Mouse (Mus musculus) urinary bladder, postnatal 25 days (tissue): ENCODE measurements around the gene Enah.

Source experiments
- DNase-seq: peaks from one replicate; pipeline ENCODE4 v3.0.0; 2022; ENCODE audit warnings: low spot score

Enah gene

DNA sequence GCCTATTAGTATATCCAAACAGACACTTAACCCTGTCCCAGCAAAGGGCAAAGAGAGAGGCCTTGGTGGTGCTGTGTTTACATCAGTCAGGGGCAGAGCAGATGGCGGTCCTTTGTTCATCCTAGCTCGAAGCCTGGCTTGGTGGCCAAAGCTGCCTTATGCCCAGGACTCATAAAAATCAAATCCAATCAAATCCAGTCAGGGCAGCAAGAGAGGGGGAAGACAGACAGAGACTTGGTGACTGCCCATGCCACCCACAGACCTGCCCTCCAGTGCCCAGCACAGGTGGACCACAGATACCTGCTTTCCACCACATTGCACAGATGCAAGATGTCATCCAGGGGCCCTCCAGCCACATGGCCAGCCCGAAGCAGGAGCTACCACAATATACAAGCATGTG, 143.1 kb downstream of the Enah start:
- no peak for DNase-seq

DNA sequence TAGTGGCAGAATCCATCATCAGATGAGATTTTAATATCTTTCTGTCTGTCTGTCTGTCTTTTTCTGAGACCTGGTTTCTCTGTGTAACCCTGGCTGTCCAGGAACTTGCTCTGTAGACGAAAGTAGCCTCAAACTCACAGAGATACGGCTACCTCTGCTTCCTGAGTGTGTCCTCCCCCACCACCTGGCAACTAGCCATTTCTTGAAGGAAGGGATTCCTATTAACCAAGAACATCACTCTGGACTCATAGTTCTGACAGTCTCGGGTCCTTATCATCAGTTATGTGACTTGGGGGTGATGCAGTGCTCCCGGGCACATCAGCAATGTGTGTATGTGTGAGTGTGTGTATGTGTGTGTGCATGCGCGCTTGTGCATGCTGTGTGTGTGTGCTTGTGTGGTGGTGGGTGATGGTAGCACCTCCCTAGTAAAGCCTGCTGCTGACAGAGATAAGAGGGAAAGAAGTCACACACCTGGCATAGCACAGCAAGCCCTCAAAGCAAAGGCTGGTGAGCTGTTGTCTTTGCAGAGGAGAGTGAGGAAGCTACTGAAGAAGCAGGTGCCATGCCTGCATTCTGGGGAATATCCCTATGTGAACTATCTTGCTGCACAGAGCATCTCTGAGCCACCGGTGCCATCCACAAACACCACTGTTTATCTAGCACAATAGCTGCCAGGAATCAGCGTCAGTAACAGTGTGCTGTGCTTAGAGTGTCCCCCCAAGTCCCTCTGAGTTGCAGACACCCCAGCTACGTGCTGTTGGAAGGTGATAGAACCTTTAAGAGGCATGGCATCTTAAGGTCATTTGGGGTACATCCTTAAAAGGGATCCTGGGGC, 146.5 kb downstream of the Enah start:
- no peak for DNase-seq

DNA sequence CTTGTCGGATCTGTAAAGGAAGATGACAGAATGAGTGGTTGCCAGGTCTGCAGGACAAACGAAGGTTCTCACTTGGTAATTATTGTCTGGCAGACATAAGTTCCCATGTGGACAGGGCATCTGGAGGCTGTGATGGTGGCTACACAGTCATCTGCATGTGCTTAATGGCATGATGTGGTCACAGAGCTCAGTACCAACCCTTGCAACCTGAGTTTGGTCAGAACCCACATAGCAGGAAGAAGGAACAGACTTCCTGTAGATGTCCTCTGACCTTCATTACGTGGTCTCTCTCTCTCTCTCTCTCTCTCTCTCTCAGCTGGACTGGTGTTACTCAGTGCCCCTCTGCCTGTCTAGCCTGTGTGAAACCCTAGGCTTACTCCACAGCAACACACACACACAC, 147.2 kb downstream of the Enah start:
- DNase-seq: no peak

DNA sequence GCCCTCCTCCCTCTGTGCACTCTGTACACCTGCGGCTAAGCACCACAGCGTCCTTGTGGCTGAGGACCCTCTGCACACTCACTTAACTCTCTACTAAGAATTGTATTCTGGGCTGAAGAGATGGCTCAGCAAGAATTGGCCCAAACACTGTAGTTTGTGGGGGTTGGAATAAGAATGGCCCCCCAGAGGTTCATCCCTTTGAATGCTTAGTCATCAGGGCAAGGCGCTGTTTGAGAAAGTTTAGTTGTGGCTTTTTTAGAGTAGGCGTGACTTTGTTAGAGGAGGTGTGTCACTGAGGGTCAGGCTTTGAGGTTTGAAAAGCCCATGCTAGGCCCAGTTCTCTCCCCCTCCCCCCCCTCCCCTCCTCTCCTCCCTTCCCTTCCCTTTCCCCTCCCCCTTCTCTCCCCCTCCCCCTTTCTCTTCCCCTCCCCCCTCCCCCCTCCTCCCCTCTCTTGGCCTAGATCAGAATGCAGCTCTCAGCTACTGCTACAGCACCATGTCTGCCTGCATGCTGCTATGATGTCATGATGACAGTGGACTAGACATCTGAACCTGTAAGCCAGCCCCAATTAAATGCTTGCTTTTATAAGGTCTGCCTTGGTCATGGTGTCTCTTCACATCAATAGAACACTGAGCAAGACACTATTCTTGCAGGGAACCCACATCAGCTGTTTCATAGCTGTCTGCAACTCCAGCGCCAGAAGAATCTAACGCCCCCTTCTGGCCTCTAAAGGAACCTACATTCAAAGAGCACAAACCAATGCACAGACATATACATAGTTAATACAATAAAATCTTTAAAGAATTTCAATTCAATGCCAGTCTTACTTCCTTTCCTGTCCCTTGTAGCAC, 153.1 kb downstream of the Enah start:
- no peak for DNase-seq

DNA sequence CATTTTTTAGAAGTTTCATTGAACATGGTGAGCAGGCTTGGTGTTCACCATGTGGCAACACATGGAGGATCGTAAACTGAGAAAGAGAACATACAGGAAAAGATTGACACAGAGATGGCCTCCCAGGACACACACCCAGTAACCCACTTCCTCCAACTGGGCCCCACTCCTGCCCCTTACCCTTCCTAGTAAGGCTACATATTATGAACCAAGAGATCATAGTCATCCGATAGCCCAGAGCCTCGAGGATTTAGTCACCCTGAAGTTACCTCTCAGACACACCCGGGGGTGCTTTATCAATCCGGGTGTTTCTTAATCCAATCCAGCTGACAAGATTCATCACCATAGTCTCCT, 153.9 kb downstream of the Enah start:
- no peak for DNase-seq

DNA sequence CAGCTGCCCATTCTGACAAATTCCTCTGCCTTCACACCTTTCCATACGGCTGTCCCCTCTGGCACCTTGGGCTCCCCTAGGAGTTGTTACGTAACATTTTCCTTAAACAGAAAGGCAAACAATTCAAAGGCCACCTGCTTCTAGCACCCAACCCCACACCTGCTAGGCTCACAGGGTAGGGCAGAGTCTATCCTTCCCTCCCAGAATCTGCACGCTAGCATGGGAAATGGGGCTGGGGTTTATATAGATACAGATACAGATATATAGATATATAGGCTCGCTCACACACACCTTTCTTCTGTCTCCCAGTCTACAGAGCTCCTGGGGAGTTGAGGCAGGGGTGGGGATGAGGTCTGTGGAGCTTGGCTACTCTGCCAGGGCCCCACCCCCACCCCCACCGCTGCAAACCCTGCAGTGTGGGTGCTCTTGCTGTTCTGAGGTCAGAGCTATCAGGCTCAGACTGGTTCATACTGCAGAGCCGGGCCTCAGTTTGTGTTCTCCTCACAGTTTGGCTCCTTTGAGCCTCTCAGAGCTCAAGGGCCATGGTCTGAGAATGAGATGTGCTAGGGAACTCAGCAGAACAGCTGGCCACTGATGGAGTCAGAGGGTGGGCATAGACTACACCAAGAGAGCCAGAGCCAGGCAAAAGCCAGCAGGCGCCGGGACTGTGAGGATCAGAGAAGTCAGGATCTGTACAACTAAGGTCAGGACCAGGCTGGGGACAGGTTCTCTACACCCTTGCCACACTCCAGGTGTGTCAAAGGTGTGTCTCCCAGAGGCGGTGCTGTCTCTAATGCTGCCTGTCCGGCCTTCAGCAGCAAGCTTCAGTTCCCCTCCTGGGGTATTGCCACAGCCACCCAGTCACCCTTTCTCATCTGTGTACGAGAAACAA, 154.6 kb downstream of the Enah start:
- no peak for DNase-seq

DNA sequence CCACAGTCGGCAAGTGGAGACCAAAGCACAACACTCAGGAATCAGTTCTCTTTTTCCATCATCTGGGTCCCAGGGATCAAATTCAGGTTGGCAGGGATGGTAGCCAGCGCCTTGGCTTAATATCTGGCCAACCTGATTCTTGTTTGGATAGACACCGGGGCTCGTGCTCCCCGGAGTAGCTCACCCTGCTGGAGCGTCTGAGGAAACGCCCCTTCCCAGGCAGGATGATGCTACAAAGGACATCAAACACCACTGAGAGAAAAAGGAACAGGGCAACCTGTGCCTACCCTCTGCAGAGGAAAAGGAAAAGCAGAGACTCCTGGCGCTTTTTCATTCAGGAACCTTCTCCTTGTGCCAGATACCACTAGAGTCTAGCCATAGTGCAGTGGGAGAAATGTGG, 156.4 kb downstream of the Enah start:
- DNase-seq: no peak

DNA sequence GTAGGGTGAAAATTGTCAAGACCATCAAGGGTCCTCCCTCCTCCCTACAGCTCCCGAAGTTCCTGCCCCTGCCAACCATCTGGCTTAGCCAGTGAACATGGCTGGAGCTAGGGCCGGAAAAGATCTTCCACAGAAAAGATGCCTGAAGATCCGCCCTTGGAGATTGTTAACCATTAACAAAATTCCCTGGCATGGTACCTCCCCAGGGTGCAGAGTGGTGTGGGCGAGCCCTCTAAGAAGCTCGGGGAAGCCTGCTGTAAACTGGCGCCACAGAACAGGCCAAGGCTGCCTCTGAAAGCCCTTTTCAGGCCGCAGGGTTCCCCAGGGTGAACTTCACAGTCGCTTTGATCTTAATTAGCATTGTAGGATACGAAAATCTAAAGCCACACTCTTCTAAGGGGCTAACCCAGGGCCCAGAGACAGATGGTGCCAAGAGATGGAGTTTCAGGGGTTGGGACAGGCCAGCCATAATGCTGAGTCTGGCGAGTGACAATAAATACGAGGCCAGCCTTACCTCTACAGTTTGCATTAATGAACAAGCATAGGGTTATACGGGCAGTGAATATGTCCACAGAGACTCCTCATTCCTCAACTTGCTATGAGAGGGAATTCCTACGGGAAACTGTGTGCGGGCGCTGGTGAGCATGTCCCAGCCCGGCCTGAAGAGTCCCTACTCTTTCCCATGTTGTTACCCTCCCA, 157.0 kb downstream of the Enah start:
- no peak for DNase-seq

DNA sequence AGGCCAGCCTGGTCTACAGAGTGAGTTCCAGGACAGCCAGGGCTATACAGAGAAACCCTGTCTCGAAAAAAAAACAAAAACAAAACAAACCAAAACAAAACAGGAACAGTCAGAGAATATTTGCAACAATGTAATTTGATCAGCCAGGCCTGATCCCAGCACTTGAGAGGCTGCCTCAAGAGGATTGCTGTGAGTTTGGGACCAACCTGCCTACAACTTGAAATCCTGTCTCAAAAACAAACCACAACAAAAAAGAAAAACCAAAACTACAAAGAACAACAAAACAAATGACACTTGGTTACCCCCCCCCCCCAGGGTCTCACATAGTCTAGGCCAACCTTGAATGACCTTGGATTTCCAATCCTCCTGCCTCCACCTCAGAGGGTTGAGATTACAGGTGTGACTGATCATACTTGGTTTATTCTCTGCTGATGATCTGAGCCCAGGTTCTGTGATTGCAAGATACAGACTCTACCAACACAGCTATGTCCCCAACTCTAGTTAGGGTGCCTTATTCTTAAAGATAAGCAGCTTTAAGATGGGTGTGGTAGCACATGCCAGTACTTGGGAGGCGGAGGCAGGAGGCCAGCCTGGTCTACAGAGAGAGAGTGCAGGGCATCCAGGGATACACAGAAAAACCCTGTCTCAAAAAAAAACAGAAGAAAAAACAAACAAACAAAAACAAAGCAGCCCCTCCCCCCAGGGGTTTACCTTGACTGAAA, 158.4 kb downstream of the Enah start:
- DNase-seq: no peak

DNA sequence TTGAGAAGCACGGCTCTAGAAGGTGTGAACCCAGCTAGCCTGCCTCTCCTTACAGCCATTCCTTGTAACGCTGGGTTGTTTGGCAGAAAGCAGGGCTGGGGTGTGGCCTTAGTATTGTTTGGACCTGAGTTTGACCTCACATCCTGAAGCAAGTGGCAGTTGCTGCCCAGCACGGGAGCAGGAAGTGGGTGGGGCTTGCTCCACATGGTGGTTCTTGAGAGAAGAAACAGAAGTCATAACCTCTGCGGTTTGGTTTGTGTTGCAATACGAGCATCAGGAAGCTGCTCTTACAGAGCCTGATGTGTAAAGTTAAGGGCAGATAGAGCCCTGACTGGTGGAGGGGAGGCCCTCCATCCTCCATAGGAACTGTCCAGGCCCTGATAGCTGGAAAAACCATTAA, 159.1 kb downstream of the Enah start:
- DNase-seq: peak; percentile 50

DNA sequence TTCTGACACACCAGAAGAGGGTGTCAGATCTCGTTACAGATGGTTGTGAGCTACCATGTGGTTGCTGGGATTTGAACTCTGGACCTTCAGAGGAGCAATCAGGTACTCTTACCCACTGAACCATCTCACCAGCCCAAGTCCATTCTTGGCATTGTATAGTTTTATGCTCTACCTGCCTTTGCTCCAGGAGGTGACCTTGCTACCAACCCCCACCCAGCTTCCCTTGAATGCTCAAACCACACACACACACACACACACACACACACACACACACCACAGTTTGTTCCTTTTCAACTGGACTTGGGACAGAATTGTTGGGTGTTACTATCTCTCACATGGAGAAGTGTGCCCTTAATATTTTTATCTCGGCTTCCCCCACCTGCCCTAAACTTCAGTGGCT, 163.5 kb downstream of the Enah start:
- DNase-seq: no peak

DNA sequence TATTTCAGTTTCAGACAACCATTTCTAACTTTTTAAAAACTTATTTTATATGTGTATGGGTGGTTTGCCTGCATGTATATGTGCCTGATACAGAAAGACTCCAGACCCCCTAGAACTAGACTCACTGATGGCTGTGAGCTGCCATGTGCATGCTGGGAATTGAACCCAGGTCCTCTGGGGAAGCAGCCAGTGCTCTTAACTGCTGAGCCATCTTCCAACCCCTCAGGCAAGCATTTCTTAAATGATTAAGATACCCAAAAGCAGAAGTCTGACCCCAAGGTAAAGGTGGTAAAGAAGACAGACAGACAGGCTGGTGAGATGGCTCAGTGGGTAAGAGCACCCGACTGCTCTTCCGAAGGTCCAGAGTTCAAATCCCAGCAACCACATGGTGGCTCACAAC, 165.0 kb downstream of the Enah start:
- no peak for DNase-seq

DNA sequence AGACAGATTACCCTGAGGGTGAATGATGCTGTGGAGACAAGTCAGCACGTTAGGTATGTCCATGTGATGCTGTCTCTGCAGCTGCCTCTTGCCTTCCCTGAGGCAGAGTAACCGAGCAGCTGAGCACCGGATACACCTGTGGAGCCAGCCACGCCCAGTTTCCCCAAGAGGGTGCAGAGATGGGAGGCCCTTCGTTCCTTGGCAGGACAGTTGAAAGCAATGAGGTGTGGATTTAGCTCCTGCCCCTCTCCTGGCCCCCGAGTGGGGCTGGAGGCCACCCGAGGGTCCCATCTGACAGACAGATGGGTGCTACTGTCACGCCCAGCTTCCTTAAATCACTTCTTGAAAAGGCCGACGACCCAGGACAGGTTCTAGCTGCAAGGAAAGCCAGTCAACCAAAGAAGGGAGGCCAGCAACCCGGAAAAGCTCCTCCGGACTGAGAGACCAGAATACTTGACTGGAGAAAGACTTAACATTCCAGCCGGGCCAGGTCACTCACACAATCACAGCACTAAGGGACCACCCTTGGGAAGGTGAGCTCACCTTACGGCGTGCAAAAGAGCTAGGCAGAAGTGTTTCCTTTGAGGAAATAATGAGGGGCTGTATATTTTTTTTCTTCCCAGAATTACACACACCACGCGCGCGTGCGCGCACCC, 166.6 kb downstream of the Enah start:
- no peak for DNase-seq

DNA sequence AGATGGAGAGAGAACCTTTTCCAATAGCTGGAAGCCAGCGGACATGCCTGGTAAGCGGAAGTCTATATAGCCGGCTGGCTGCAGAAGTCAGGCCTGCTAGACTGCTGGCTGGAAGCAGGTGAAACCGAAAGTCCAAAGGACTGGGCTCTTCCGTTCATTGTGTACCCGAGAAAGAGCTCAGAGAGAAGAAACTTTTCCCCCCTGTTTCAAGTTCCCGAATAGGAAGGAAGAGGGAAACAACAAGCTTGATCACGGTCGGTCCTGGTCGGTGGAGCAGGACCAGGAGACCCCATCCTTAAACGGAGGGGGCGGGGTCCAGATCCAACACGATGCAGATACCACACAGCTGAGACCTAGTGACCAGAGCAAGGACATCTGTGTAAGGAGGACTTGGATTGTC, 167.3 kb downstream of the Enah start:
- no peak for DNase-seq

DNA sequence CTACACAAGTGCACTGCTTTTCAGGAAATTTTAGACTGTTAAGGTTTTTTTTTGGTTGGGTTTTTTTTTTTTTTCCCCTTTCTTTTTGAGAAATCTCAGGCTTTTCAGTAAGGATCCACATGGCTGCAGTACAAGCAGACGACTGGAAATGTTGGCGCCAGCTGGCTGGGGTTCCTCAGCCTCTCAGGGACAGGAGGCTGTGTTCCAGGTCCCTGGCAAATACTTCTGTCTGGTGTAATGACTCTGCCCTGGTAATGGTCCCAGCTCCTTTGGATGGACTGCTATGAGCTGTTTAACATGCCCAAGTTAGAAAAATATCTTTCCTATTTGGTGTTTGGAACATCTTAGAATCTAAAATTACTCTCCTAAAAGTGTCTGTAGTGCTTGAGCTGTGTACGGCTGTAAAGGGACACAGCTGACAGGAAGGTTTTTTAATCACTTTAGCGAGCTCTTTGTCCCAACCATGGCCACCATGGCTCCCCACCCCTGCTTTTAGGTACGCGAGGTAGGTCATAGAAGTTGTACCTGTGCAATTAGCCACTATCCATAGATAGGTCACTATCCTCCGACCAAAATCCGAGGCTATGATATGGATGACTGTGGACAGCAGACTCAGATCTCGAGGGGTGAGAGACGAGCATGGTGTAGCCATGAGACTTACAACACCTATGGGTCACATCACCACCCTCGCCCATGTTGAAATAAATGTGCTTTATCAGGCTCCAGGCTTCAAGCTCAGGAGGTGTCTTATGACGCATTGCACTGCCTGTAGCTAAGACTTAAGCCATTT, 168.1 kb downstream of the Enah start:
- no peak for DNase-seq

DNA sequence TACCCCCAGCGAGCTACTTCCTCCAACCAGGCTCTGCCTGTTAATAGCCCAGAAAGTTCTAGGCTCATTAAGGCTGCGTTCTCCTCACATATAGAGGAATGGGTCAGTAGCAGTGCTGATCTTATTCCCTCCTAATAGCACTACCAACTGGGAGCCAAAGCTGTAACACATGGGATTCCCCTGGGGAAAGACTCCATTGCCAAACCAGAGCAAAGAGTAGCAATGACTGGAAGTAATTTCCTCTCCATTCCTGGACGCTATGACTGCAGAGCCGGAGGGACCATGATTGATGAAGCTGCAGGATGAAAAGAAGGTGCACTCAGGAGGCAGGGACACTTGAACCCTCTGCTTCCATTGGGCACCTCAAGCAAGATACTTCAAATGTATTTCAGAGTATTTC, 169.3 kb downstream of the Enah start:
- DNase-seq: no peak

DNA sequence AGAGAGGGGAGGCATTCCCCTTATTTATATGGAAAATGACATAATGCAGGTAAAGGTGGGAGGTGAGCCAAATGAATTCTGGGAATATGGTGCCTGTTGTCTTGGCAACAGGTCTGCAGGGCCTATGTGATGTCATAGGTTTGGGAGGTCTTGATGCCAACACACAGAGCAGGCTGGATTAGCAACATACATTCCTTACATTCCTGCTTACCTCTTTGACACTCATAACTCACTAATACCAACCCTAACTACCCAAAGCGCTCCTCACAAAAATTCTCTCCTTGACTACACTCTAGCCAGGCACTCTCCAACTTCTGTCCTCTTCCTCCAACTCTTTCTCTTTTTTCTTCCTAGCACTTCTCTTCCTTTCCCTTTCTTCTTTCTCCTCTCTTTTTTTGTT, 171.6 kb downstream of the Enah start:
- no peak for DNase-seq

DNA sequence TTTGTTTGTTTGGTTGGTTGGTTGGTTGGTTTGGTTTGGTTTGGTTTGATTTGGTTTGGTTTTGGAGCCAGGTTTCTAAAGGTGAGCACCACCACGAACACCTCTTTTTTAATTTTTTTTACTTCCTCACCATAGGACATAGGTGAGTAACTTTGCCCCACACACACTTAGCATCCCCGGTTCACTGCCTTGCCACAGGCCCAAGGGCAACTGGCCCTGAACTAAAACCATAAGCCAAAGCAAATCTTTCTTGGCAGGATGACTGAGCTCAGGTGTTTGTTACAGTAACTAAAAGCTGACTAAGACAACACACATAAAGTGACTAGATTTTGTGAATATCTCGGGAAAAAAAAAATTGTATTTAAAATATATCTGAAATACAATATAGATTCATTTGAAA, 172.4 kb downstream of the Enah start:
- no peak for DNase-seq
